Mouse (Mus musculus) testis, postnatal 14 days (tissue): ENCODE results near the gene Pcbp3.

Experiments
- DNase-seq: peaks from one replicate; pipeline ENCODE4 v3.0.0; 2021; ENCODE audit warnings: low spot score

Gene Pcbp3

GRCm38 (mm10) chr10:76931122-76931521 is 30.6 kb downstream of the Pcbp3 start:
- DNase-seq = peak; percentile 29

GRCm38 (mm10) chr10:76924441-76924840 is 37.2 kb downstream of the Pcbp3 start:
- no peak for DNase-seq

DNA sequence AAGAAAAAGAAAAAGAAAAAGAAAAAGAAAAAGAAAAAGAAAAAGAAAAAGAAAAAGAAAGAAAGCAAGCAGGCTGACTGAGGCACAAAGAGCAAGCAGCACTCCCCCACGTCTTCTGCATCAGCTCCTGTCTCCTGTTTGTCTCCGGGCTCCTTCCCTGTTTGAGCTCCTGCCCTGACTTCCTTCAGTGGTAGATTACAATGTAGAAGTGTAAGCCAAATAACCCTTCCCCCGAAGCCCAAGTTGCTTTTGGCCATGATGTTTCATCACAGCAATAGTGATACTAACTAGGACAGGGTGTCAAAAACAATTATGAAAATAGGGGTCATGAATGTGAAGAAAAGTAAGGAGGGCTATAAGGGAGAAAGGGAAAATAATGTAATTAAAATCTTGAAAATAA is 43.6 kb downstream of the Pcbp3 start:
- no peak for DNase-seq

- no peak for DNase-seq
These were observed 55.3 kb downstream of the Pcbp3 start for GRCm38 (mm10) chr10:76906434-76906833.

- no peak for DNase-seq
These were observed 55.7 kb downstream of the Pcbp3 start for GRCm38 (mm10) chr10:76905935-76906341.

DNA sequence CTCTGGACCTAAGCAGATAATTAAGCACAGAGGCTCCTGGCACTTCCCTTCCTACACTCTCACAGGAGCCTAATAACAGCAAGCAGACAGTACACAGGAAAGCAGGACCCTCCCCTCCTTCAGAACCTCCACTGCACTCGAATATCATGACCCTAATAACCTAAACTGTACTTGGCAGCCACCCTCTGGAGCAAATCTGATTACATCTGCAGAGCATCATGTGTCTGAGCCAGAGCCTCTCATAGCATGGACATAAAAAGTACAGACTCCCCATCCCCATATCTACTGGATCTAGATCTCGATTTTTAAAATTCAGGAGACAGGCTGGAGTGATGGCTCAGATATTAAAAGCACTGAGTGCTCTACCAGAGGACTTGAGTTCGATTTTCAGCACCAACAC is 58.0 kb downstream of the Pcbp3 start:
- no peak for DNase-seq

DNA sequence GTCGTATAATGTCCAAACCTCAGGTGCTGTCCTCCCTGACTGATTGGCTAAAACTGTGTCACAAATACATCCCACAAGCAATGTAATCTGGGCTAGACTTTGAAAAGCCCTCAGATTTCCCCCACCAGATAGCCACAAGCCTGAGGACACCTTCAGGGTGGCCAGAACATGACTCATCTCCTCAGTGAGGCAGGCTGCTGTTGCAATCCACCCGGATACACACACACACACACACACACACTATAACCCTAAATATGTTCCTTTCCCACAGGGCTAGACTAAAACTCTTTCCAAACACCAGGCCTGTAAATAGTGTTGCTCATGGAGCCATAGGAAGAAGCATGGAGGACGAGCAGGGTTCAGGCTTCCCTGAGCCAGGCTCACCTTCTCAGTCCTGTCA is 58.6 kb downstream of the Pcbp3 start:
- DNase-seq = no peak

DNA sequence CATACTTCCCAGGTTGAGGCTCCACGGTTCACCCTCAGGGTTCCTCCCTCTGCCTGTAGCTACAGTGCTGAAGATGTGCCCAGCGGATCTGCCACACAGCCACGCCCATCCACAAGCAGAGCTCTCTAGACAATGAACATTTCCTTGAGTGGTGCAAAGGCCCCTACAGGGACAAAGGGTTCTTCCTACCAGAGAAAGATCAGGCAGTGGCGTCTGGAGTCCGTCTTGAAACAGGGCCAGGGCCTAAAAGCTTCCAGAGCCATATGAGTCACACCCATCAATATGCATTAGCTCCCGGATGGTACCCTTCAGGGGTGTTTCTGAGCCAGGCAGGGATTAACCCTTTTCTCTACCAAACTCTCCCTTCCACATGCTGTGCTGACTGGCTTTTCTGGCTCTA is 59.1 kb downstream of the Pcbp3 start:
- no peak for DNase-seq

DNA sequence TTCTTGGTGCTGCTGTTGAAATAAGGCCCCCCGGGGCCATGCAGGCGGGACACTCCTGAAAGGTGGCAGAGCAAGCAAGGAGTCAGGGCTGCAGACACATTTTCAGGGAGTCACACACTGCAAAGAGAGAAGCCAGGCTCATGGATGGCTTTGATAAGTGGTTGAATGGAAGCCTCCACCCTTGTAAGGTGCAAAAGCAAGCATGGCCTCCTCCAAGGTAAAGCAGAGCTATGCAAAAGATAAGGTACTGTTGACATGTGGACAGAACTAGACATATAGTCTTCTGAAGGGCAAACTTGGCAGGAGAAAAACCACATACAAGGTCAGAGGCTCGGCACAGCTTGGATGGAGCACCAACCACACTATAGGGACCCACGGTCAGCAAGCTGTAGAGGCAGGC is 63.3 kb downstream of the Pcbp3 start:
- no peak for DNase-seq

GRCm38 (mm10) chr10:76891456-76891855 is 70.2 kb downstream of the Pcbp3 start:
- DNase-seq = no peak

DNA sequence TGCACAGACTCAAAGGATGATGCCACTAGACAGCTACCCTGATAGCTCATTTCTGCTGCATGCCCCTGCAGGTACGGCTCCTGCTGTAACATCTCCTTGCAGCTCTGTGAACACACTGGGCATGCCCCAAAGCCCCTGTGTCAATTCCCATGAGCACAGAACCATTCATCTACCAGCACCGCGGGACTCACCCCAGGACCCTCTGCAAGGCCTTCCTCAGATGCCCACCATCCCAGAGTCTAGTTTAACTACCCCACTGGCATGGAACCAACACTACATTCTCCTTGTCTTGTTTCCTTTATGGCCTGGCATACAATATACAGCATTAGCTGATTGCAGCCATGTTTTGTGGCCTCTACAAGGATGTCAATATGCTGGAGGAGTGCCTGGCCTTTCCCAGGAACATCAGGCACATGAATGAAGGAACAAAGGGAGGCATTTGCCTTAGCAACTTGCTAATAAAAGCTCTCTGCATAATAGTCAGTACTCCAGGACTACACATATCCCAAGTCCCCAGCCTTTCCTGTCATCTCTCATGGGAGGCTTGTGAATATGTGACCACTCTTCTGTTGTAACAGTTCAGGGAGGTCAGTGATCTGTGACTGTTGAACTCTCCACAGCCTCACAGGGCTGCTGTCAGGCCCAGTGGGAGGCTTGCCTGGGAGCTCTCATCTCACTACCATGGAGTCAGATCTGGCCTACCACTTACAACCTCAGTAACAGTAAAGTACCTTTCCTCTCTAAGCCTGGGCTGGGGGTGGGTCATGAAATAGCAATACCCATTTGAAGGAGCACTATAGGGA is 78.0 kb downstream of the Pcbp3 start:
- DNase-seq = no peak

DNA sequence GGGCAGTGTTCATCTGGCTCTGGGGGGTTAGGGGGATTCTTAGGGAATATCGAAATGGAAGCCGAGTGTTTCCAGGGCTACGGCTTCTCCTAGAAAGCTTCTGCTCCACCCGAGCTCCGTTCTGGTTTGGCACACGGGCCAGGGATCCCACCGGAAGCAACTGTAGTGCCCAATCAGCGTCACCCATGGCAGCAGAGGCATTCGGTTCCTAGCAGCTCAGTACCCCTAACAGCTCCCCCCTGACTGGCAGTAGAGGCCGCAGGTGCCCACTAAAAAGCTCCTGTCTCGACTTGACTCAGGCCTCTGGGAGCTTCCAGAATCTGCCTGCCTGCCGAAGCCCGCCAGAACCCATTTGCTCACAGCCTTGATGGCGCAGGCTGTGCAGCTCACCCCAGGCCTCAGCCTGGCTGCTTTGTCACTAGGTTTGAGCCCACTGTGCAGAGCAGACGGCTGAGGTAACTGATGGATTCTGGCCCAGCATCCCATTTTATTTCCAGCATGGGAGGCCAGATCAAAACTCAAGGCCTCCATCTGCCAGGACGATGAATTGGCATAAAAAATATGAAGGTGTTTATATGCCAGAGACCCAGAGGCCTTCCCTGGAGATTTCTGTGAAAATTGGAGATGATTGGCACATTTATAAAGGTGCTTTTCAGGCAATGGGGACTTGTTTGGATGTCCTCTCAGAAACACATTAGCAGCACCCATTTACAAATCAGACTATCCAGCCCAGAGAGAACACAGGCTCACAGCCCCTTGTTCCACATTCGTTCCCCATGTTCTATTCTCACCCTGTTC is 78.8 kb downstream of the Pcbp3 start:
- DNase-seq = no peak

DNA sequence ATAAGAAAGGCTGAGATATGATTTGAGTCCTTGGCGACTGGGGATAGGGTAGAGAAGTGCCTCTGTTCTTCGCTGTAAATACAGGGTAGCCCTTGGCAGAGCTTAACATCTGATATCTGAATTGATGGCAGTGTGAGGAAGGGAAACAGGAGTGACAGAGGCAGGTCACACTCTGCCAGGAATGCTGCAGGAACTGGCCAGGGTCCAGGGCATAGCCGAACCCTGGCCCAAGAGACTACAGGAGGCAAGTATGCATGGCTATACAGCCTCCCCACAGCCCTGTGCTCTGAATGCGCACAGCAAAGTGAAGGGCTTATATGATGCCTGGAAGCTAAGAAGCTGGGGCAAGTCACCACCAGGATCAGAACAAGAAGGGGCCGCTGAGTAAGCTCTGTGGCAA is 79.8 kb downstream of the Pcbp3 start:
- no peak for DNase-seq

- DNase-seq = no peak
These were observed 86.4 kb downstream of the Pcbp3 start for GRCm38 (mm10) chr10:76875310-76875709.

- no peak for DNase-seq
These were observed 86.8 kb downstream of the Pcbp3 start for GRCm38 (mm10) chr10:76874879-76875278.

GRCm38 (mm10) chr10:76874398-76874797 is 87.3 kb downstream of the Pcbp3 start:
- no peak for DNase-seq

DNA sequence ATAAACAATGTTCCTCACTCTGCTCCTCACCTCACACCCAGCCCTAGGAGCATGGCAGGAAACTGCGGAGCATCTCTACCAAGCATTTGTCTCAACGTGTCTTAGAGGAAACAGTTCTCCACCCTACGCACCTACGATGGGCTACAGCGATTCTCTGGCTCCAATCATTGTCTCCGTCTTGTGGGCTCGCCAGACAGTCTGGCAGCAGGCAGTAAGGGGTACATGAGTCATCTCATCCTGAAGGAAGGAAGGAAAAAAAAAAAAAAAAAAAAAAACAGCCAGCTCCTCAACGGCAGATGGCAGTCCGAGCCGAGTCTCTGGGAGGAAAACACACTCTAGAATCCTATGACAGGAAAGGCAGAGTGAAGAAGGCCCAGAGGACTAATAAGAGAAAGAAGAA is 87.7 kb downstream of the Pcbp3 start:
- DNase-seq = no peak

GRCm38 (mm10) chr10:76872736-76873135 is 89.0 kb downstream of the Pcbp3 start:
- DNase-seq = no peak

GRCm38 (mm10) chr10:76865936-76866335 is 95.8 kb downstream of the Pcbp3 start:
- DNase-seq = no peak

DNA sequence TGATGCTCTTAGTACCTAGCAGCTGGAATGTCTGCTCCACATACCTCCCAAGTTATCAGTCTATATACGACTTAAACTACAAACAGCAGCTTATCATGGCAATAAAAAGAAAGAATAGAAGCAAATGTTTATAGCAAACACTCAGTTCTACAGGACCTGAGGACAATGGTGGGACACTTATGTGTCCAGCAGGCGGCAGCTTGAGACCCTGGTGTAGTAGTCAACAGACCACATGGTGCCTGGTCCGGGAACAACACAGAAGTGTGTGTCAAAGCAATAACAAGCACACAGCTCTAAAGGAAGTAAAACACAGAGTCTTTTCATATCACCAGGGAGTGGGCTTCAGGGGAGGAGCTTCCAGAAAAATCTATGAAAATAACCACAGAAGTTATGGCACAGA is 100.7 kb downstream of the Pcbp3 start:
- DNase-seq = no peak

GRCm38 (mm10) chr10:76859355-76860127 is 102.1 kb downstream of the Pcbp3 start:
- no peak for DNase-seq

- no peak for DNase-seq
These were observed 103.8 kb downstream of the Pcbp3 start for GRCm38 (mm10) chr10:76857879-76858278.

DNA sequence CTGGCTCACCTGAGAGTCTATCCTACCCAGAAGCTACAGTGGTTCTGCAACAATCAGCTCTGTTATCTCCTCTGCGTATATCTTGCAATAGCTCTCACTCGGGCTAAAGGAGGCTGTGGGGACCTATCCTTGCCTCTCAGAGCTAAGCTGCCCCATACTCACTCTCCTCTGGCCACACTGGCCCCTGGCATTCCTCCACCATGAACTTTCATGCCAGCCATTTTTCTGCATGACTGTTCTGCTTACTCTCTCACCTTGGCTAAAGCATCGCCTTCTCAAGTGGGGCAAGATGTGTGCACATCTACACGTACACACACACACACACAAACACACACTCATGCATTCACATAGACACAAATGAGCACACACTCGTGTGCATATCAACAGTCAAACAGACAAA is 115.2 kb downstream of the Pcbp3 start:
- DNase-seq = no peak
